Mouse (Mus musculus): ENCODE measurements around the gene Mettl18.

Mettl18 gene

DNA sequence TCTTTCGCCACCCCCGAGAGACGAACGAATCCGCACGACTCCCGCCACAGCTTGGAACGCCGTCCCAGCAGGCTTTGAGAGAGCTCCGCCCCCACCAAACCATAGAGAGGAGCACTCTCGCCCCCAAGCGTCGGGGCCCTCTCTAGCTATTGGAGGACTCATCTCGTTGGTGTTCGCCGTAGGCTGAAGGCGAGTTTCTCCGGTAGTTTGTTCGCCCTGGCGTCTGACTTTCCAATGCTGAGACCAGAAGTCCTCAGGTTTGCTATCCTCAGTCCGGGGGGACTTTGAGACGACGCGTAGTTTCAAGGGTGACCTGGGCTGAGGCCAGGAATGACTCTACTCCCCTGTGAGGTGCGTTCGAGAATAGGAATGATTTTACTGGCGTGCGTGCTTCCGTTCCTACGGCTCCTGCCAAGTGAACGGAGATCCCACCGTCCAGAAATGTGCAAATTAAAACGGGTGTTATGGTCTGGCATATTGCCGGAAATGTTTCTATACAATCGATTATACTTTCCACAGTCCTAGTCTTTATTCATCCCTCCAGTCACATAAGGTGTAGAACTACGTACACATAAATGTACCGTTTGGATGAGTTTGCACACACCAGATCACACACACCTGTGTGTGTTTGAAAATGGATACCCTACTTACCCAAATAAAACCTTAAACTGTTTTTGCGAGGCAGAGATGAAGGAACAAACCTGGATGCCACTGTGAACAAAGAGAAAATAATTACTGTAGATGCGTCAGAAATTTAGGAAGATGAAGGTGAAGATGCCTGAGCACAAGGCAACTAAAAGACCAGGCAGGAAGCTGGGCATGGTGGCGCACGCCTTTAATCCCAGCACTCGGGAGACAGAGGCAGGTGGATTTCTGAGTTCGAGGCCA is at the start of gene Mettl18, which contains the start of gene BC055324:
Mettl18 (plus strand) TSS at position 169 of the 888 bp plus-strand sequence.
BC055324 (minus strand) TSS at position 76 of the 888 bp plus-strand sequence.
- ChIA-PET POLR2A (interaction anchor here (0.6 to 2.7 kb wide), 35 partner anchors 9 to 1465 kb away, joined by 3 to 15 read pairs (median 4); partner anchors contain the start of genes Blzf1 (in 2 of the 4), Kifap3 (in 2 of the 4), Dcaf6 (in 1 of the 4) and Mpc2 (in 1 of the 4)), CTCF (interaction anchor here (0.6 to 1.4 kb wide), 8 partner anchors 26 to 1436 kb away, joined by 3 to 9 read pairs (median 4); no protein-coding TSS in a partner anchor)

DNA sequence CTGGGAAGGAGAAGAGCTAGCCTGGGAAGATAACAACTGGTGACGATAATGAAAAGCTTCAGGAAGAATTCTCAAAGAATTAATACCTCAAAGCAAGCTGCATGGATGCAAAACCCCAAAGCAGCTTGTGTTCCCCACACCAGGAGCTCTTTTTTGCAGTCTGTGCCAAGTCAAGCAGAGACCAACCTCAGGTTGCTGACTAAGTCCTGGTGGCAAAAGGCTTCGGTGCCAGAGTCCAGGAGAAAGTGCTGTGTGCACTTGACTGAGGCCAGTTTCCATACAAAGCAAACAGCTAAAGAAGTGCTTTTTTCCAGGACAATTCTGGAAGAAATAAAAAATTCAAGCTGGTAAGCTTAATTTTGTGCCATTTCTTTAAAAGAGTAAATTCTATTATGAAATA is 41.3 kb upstream of the Mettl18 start:
- CTCF ChIA-PET, result no interaction called here
- POLR2A ChIA-PET, result interaction anchor here in 1 of 4 experiments (0.9 to 2.1 kb wide), 5 partner anchors 9 to 41 kb away, joined by 3 to 11 read pairs (median 5); partner anchors contain the start of genes BC055324, Mettl18 and Scyl3

DNA sequence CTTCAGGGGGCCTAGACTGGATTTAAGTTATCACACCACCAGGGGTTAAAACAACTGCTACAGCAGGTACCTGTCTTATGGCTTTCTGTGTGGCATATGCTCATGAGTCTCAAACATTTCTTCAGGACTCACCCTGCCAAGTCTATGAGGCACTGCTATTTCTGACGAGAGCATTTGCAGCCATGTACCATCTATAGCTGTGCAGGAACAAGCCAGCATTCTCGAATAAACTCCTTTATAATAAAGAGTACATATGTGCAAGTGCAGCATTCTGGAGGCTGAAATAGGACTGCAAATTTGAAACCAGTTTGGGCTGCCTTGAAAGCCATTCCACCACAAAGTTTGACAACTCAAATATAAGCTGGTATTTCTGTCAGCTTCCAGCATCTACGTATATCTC is 36.7 kb upstream of the Mettl18 start:
- POLR2A ChIA-PET, result interaction anchor here in 1 of 4 experiments (1.3 kb wide), 1 partner anchor 25 kb away, joined by 4 read pairs; no protein-coding TSS in a partner anchor
- CTCF ChIA-PET, result no interaction called here

DNA sequence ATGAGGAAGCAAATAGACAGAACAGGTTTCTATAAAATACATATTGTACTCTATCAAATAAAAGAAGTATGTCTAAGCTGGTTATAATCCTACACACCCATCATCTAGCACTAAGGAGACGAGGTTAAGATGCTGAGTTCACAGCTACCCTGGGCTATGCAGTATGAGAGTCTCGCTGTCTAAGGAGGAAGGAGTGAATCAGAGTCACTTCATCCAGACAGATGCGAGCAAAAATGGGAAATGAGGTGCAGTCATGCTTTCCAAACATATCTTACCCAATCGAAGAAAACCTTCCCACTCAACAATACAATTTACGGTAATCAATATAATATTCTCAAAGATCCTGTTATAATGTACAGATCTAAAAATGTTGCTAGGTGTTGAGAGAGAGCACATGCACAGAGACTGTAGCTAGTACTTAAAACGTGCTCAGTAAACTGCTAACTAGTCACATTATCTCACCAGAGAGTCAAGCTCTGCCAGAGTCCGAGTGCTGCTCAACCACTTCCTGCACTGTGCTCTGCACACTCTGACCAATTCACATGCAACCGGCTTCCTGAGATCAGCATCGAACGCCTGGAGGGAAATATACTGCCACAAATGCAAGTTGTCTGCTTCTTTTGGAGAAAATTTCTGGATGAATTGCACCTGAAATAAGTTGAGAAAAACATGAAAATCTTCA is 30.5 kb upstream of the Mettl18 start:
- POLR2A ChIA-PET, result interaction anchor here in 1 of 4 experiments (2.8 kb wide), 1 partner anchor 11 kb away, joined by 11 read pairs; no protein-coding TSS in a partner anchor
- CTCF ChIA-PET, result interaction anchor here in 1 of 4 experiments (0.5 kb wide), 1 partner anchor 50 kb away, joined by 4 read pairs; no protein-coding TSS in a partner anchor

DNA sequence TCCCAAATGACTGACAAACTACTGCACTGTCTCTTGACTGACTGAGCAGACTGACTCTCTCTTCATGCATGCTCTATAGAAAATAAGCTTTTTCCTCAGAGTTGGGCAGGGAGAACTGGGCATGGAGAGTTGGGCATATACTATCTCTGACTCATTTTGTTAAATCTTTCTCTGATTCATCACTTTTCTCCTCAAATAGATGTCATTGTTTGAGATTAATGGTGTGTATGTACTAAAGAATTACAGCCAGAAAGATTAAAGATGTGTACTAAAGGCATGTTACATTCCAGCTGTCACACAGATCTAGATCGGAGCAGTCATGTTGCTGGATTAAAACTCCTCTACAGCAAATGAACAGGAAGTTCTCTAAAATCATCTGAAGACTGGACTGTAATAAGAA is 20.2 kb upstream of the Mettl18 start:
- ChIA-PET CTCF (no interaction called here), POLR2A (interaction anchor here in 2 of 4 experiments (1.0 to 1.3 kb wide), 3 partner anchors 20 to 28 kb away, joined by 3 read pairs; partner anchors contain the start of genes BC055324 (in 1 of the 2) and Mettl18 (in 1 of the 2))

DNA sequence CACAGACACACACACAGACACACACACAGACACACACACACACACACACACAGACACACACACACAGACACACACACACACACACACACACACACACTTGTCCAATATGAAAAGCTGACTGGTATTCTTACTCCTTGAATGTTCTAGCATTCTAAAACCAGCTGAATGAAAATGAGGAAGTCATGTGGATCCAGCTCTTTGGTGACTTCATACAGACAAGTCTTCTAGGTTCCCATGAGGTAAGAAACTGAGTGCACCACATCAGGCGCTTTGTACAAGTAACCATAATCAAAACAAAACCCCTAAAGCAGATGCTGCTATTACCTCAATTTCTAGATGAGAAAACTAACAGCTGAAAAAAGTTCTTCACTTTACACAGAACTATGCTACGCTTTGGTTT is 19.6 kb upstream of the Mettl18 start:
- ChIA-PET CTCF (no interaction called here), POLR2A (interaction anchor here in 2 of 4 experiments (1.0 kb wide), 3 partner anchors 9 to 27 kb away, joined by 3 read pairs; partner anchors contain the start of genes BC055324 (in 1 of the 2) and Mettl18 (in 1 of the 2))

DNA sequence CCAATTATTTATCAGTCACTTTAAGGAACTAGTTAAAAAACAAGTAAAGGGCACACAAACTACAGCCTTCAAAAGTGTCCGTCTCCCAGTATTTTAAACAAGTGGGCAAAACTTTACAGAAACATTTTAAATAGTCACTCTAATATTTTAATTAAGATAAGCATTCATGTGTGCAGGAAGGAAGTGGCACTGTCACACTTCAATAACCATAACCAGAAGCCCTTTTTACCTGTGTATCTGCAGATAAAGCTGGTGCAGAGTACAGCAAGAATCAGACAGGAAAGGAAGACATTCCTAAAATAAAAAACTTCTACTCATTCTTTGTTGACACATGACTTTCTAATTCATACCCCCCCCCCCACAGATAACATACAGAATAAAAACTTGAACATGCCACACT is 18.2 kb upstream of the Mettl18 start:
- POLR2A ChIA-PET, result interaction anchor here in 2 of 4 experiments (0.6 kb wide), 2 partner anchors 79 to 1202 kb away, joined by 3 to 4 read pairs; no protein-coding TSS in a partner anchor
- CTCF ChIA-PET, result no interaction called here

DNA sequence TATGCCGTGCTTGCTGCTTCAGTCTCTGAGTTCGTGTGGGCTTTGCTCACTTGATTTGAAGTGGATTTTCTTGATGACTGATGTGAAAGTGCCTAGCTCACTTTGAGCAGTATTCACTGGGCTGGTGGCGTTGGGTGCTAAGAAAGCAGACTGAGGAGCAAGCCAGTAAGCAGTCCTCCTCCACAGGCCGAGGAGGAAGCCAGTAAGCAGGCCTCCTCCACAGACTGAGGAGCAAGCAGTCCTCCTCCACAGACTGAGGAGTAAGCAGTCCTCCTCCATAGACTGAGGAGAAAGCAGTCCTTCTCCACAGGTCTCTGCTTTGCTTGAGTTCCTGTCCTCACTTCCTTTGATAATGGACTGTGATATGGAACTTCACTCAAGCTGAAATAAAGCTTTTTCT is 2.3 kb upstream of the Mettl18 start:
- ChIA-PET POLR2A (interaction anchor here in 3 of 4 experiments (0.6 to 1.5 kb wide), 5 partner anchors 9 to 300 kb away, joined by 3 to 5 read pairs (median 3); no protein-coding TSS in a partner anchor), CTCF (interaction anchor here in 1 of 4 experiments (0.7 kb wide), 1 partner anchor 50 kb away, joined by 4 read pairs; no protein-coding TSS in a partner anchor)

DNA sequence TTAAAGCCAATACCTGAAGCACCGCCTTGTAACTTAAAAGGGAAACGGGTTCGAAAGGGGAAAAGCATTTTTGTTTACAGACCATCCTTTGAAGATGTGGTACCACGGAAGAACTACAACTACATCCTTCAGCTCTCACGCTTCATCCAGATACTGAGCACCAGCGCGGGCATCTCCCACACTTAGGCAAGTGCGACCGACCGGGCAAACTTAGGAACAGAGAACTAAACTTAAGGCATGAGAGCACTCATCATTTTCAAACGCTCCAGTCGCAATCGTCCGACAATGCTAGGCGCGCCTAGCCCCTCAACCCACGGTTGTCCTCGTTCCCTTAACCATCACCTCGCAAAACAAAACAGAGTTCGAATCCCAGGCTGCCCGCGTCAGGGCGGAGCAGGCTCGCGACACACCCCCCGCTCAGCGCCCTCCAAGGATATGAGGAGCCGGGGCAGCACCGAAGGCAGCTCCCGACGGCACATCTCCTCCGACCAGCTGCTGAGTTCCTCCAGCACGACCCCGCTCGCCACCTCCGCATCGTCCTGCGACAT is 442 bp upstream of the Mettl18 start:
- ChIA-PET CTCF (interaction anchor here in 1 of 4 experiments (0.9 to 1.0 kb wide), 2 partner anchors 26 to 33 kb away, joined by 3 to 4 read pairs; no protein-coding TSS in a partner anchor), POLR2A (interaction anchor here (0.6 to 2.7 kb wide), 30 partner anchors 8 to 1466 kb away, joined by 3 to 15 read pairs (median 5); partner anchors contain the start of genes Blzf1 (in 2 of the 4), Dcaf6 (in 1 of the 4), Kifap3 (in 1 of the 4) and Mpc2 (in 1 of the 4))

DNA sequence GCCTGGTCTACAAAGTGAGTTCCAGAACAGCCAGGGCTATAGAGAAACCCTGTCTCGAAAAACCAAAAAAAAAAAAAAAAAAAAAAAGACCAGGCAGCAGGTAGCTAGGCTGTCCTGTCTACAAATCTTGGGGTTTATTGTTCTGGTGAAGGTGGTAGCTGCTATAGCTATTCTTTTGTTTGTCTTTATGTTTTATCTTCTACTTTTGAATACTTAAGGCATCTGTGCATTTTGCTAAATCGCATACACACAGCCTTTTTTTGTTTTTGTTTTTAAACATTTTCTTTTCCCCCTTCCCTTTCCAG is 872 bp downstream of the Mettl18 start:
- ChIA-PET CTCF (interaction anchor here in 3 of 4 experiments (0.6 to 1.4 kb wide), 6 partner anchors 65 to 1436 kb away, joined by 3 to 9 read pairs (median 4); no protein-coding TSS in a partner anchor), POLR2A (interaction anchor here (0.7 to 2.7 kb wide), 8 partner anchors 8 to 217 kb away, joined by 3 to 15 read pairs (median 4); partner anchors contain the start of gene Kifap3 (in 1 of the 4))

DNA sequence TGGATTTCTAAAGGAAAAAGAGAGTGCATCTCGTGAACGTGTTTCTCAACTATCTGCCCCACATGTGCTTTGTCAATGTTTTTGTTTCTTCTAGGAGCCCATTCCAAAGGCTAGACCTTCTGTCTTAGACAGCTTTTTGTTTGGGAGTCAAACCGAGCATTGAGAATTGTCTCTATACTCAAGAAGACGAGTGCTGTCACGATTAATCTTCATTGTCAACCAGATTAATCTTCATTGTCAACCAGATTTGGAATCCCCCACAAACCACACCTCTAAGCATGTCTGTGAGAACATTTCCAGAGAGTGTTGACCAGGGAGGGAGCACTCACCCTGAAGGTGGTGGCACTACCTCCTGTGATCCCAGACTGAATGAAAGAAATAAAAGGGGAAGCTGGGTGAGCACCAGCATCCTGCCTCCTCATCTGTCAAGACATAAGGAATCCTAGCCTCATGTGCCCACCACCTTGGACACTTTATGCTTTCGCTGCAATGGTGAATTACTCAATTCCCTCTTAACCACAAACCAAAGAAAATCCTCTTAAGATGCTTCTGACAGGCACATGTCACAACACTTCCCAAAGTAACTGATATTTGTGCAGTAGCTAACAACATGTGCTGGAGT is 7.3 kb downstream of the Mettl18 start:
- CTCF ChIA-PET, result no interaction called here
- POLR2A ChIA-PET, result interaction anchor here in 2 of 4 experiments (0.7 to 1.6 kb wide), 3 partner anchors 9 to 28 kb away, joined by 3 read pairs; no protein-coding TSS in a partner anchor

DNA sequence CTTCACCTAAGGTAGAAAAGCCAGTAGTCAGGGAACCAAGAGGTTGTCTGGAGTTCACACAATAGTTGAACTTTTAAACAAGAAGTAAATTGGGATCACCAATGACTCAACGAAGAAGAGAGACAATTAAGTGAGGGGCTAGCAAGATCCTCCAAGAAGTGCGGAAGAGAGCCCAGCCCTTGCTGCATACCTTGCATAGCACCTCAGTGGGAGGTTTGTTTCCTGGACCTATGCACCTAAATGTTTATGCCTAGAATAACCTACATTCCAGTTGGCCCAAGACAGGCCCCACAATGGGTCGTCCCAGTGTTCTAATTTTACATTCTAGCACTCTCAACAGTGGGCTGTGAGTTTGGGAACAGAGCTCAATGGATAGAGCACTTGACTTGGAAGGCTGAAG is 9.6 kb downstream of the Mettl18 start:
- CTCF ChIA-PET, result no interaction called here
- POLR2A ChIA-PET, result interaction anchor here (0.6 to 2.8 kb wide), 9 partner anchors 10 to 312 kb away, joined by 3 to 15 read pairs (median 5); partner anchors contain the start of genes BC055324 (in 3 of the 4) and Mettl18 (in 3 of the 4)

DNA sequence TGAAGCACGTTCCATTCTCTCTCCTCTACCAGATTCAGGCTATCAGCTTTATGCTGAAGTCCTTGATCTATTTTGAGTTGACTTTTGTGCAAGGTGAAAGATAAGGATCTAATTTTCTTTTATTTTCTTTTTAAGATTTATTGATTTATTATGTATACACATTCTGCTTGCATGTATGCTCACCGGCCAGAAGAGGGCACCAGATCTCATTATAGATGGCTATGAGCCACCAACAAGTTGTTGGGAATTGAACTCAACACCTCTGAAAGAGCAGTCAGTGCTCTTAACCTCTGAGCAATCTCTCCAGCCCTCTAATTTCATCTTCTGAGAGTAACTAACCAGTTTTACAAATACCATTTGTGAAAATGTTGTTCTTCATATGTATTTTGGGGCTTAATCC is 14.5 kb downstream of the Mettl18 start:
- ChIA-PET CTCF (interaction anchor here in 1 of 4 experiments (1.5 kb wide), 1 partner anchor 129 kb away, joined by 3 read pairs; no protein-coding TSS in a partner anchor), POLR2A (interaction anchor here in 1 of 4 experiments (0.6 kb wide), 1 partner anchor 9 kb away, joined by 3 read pairs; no protein-coding TSS in a partner anchor)

DNA sequence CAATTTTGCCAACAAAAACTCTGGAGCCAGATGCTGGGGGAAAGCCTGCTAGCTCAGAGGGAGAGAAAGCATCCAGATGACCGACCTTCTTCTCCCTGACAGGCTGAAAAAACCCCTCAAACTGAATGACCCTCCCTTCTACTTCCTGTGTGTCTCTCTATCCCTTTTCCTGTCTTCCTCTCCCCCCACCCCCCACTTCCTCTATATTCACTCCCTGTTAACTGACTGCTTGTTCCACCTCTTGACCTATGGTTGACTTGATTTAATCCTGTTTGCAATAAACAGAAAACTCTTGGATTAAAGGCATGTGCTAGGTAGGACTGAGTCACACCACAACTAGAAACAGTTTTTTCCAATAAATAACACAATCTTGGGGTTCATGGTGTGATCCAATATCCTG is 19.9 kb downstream of the Mettl18 start:
- ChIA-PET POLR2A (interaction anchor here in 2 of 4 experiments (0.7 to 0.8 kb wide), 2 partner anchors 235 to 444 kb away, joined by 3 read pairs; partner anchors contain the start of gene Kifap3 (in 1 of the 2)), CTCF (interaction anchor here in 3 of 4 experiments (0.7 kb wide), 5 partner anchors 51 to 645 kb away, joined by 3 to 15 read pairs (median 3); partner anchors contain the start of gene Kifap3 (in 1 of the 3))

DNA sequence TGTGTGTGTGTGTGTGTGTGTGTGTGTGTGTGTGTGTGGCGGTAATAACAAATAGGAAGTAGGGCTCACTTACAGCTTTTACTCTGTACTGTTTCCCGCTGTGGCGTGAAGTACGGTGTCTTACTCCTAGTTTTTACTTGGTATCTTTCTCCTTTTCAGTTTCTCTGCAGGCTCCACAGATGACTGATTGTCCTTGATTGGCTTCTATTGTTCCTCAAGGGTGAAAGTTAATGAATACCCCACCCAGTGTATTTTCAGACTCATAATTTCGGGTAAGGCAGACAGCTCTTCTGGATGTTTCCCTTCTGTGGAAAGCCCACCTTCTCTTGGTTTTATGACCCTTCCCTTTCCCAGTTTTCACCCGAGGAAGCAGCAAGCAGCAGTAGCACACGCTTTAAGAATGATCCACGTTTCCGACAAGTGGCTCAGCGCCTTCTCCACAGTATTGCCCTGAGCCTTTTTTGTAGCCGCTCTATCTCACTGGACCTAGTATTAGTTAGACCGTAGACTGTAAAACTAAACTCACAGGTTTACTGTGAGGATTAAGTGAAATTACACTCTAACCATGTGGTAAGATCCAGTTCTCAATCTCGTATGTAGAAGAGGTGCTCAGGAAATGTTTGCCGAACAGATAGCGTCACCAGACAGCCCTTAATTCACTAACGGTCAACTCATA is 23.7 kb downstream of the Mettl18 start:
- ChIA-PET CTCF (interaction anchor here in 2 of 4 experiments (0.7 to 1.5 kb wide), 2 partner anchors 8 to 410 kb away, joined by 3 read pairs; no protein-coding TSS in a partner anchor), POLR2A (interaction anchor here in 3 of 4 experiments (0.6 to 2.5 kb wide), 10 partner anchors 8 to 1982 kb away, joined by 3 to 8 read pairs (median 3); partner anchors contain the start of genes BC055324 (in 2 of the 3) and Mettl18 (in 2 of the 3))

DNA sequence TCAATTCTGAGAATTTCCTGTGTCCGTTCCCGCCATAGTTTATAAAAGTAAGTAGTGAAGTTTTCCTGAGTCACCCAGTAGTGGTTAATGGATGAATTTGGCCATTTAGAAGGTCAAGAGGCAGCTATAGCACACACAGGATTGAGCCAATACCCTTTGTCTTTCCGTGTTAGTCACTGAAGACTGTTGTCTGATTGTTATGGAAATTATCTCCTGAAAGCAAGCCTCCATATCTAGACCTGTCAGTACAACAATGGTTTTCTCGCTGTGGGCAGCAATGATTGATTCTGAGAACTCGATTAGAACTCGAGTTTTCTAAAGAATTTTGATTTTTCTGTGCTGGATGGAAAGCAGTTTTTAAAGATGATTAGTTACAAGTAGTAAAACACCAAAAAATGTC is 25.1 kb downstream of the Mettl18 start:
- ChIA-PET CTCF (interaction anchor here in 2 of 4 experiments (1.1 to 1.4 kb wide), 2 partner anchors 13 to 118 kb away, joined by 3 to 4 read pairs; no protein-coding TSS in a partner anchor), POLR2A (interaction anchor here in 2 of 4 experiments (1.2 to 2.5 kb wide), 7 partner anchors 9 to 229 kb away, joined by 4 to 12 read pairs (median 7); partner anchors contain the start of genes BC055324 (in 2 of the 2), Mettl18 (in 2 of the 2) and Slc19a2 (in 1 of the 2))

Measured in embryonic stem cell, embryonic (primary cell).